Mouse (Mus musculus): ENCODE data around the gene Slc25a22.

DNA sequence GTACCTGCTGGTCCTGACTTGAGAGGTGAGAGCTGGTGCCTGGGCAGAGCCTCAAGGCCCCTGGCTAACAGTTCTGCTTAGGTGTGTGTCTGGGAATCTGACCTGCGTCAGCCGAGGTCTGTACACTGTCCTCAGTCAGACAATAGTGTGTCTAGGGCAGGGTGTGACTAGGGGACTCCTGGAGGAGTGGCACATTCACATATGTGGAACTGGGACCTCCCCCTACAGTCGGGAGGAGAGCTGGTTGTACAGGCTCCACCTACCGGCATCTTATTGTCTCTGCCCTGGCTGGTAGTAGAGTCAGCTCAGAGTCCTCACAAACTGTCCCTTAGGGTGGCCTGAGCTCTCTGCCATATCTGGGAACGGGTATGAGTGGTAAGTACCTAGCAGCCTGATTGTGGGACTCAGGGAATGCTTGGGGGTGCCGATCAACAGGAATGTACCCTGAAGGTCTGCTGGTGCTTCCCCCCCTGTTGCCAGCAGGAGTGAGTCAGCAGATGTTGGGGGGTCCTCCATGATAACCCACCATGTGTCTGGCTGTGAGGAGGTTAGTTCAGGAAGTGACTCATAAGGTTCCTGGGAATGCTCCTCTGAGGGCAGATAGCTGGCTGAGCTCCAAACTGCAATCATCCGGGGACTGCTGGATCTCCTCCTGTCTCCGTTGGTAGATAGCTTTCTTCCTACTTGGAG is 31.0 kb upstream of the Slc25a22 start:
- TF ChIP-seq CTCF (IDR thresholded peaks at IDR 0.05; ENCODE audit: low read depth), result peak; percentile 64
- TF ChIP-seq EP300 (IDR thresholded peaks at IDR 0.05; ENCODE audit: low read depth), result no peak

Measured in liver, embryonic 14.5 days (tissue).